Mouse (Mus musculus): ENCODE results near the gene Casc1. TPM values are rescaled to one million over a fixed set of nuclear protein-coding genes. Genes with fewer than 3 reads are reported as not detected.

Casc1 gene
- polyA plus RNA-seq, 1 experiment from 2014 or later = 2.3 TPM

DNA sequence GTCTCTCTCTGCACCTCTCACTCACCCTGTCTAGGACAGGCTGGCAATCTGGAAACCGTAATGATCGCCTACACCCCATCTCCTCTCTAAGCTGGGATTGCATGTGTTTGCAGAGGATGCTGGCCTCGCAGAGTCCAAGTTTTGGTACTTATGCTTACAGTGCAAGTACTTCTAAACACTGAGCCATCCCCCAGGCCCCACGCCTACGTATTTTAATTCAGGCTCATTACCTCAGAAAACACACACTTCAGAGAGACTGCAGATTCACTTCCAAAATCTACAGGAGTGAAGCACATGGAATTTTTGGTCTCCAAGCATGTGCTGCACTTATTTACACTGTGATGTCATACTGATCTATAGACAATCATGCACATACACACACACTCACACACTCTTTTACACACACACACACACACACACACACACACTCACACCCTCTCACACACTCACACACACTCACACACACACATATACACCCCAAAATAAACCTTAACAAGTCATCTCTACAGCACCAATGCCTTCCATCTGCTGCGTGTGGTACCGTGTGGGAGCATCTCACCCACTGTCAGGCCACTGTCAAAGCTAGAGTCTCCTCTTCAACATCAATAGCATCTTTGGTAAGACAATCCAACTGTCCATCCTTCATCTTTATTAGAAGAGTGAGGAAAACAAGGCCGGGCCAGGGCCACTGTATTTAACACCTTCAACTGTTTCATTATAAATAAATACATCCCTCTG is 12.7 kb downstream of the Casc1 start:
- Histone ChIP-seq H3K9ac (replicated peaks; ENCODE audit: low read depth) (no peak overlapping the region), H3K36me3 (ENCODE audit: insufficient read depth, low read length) (no peaks in the 10 kb centered on the region), H3K27ac (ENCODE audit: low read length) (no peak overlapping the region), H3K9me3 (ENCODE audit: low read length) (no peaks in the 10 kb centered on the region), H3K4me1 (ENCODE audit: insufficient read depth, low read depth, low read length) (no peaks in the 10 kb centered on the region), H3K27me3 (replicated peaks; ENCODE audit: insufficient read depth, low read length) (no peaks in the 10 kb centered on the region), H3K4me2 (replicated peaks; ENCODE audit: low read depth, low read length) (no peak overlapping the region), H3K4me3 (ENCODE audit: low read depth, low read length) (no peak overlapping the region)
- 91% methylated on average over 8 of the region's 8 CpGs for WGBS
- ATAC-seq (no peak), DNase-seq (ENCODE audit: low spot score) (no peak)
- TF ChIP-seq CTCF (IDR thresholded peaks at IDR 0.05) (no peak), EP300 (IDR thresholded peaks at IDR 0.05) (no peak)

GRCm38 (mm10) chr6:145193446-145193845 is 17.4 kb downstream of the Casc1 start:
- WGBS = 61% methylated on average over 11 of the region's 11 CpGs
- Histone ChIP-seq H3K4me2 (replicated peaks; ENCODE audit: low read depth, low read length) (no peak overlapping the region), H3K27ac (ENCODE audit: low read length) (no peak overlapping the region), H3K27me3 (replicated peaks; ENCODE audit: insufficient read depth, low read length) (no peaks in the 10 kb centered on the region), H3K9me3 (ENCODE audit: low read length) (no peaks in the 10 kb centered on the region), H3K4me3 (ENCODE audit: low read depth, low read length) (no peak overlapping the region), H3K4me1 (ENCODE audit: insufficient read depth, low read depth, low read length) (no peaks in the 10 kb centered on the region), H3K9ac (replicated peaks; ENCODE audit: low read depth) (no peak overlapping the region), H3K36me3 (ENCODE audit: insufficient read depth, low read length) (no peaks in the 10 kb centered on the region)
- TF ChIP-seq EP300 (IDR thresholded peaks at IDR 0.05) (no peak), CTCF (IDR thresholded peaks at IDR 0.05) (no peak)
- DNase-seq (ENCODE audit: low spot score) (no peak), ATAC-seq (no peak)

DNA sequence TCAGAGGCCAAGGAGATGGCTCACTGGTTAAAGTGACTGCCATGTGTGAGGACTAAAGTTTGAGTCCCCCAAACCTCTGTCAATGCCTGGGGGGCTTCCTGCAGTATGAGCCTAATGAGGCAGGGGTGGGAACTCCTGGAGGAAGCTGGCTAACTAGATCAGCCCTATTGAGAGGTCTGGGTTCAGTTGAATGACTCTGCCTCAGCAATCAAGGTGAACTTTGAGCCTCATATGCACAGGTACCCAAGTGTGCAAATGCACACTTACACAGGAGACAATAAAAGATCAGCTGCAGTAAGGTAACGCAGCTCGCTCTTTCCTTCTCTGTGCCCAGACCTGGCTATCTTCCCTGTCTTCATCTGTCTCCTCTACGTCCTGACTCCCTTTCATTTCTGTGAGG is 17.8 kb downstream of the Casc1 start:
- Histone ChIP-seq H3K4me1 (ENCODE audit: insufficient read depth, low read depth, low read length) (no peaks in the 10 kb centered on the region), H3K9me3 (ENCODE audit: low read length) (no peaks in the 10 kb centered on the region), H3K36me3 (ENCODE audit: insufficient read depth, low read length) (no peaks in the 10 kb centered on the region), H3K27ac (ENCODE audit: low read length) (no peak overlapping the region), H3K27me3 (replicated peaks; ENCODE audit: insufficient read depth, low read length) (no peaks in the 10 kb centered on the region), H3K4me3 (ENCODE audit: low read depth, low read length) (no peak overlapping the region), H3K4me2 (replicated peaks; ENCODE audit: low read depth, low read length) (no peak overlapping the region), H3K9ac (replicated peaks; ENCODE audit: low read depth) (no peak overlapping the region)
- TF ChIP-seq EP300 (IDR thresholded peaks at IDR 0.05) (no peak), CTCF (IDR thresholded peaks at IDR 0.05) (no peak)
- ATAC-seq (no peak), DNase-seq (ENCODE audit: low spot score) (no peak)
- WGBS = 84% methylated on average over 3 of the region's 3 CpGs

DNA sequence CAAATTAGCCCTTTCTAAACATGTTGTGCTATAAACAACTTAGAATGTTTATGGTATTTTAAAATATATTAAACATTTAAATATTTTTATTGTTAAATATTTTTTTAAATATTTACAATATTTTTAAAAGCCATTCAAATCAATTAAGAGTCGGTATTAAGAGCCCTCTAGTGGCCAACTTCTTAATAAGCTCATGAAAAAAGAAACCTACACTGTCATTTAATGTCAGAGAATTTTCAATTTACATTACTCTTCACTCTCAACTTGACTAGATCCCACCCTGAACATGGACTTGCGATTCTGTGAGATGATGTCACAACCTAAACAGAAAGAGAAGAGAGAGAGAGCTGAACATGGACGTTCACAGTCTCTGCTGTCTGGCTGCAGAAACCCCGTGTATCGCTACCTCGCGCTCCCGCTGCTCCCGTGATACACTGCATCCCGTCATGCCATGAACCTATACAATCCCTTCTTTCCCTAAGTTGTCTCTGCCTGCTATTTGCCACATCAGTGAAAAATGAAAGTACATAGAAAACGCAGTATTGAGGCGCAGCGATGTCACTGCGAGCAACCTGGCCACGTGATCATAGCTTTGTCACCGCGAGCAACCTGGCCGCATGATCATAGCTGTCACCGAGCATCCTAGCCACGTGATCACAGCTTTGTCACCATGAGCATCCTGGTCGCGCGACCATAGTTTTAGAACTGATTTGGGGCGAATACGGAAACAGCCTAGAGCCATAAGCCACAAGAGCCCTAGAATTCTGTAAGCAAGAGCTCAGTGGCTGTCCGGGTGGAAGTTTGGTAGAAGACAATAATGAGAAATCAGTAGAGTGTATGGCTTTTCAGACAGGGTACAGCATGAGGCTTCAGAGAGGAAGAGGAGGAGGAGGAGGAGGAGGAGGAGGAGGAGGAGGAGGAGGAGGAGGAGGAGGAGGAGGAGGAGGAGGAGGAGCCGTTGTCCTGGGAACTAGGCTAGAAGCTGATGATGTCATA is 23.4 kb downstream of the Casc1 start:
- DNase-seq (ENCODE audit: low spot score) = peak; percentile 60
- H3K9ac ChIP-seq (replicated peaks; ENCODE audit: low read depth) = 0 out of 2 replicates have a peak overlapping the region, but pooled peaks have one; percentile 12
- peak overlapping the region; percentile 17; the same call in 1 of the 2 replicates for H3K4me3 ChIP-seq (ENCODE audit: low read depth, low read length)
- no peak overlapping the region for H3K27ac ChIP-seq (ENCODE audit: low read length)
- WGBS = 46% methylated on average over 27 of the region's 27 CpGs
- TF ChIP-seq CTCF (IDR thresholded peaks at IDR 0.05) = peak; percentile 47
- TF ChIP-seq EP300 (IDR thresholded peaks at IDR 0.05) = no peak
- H3K9me3 ChIP-seq (ENCODE audit: low read length) = no peaks in the 10 kb centered on the region
- no peaks in the 10 kb centered on the region for H3K36me3 ChIP-seq (ENCODE audit: insufficient read depth, low read length)
- no peaks in the 10 kb centered on the region for H3K27me3 ChIP-seq (replicated peaks; ENCODE audit: insufficient read depth, low read length)
- H3K4me2 ChIP-seq (replicated peaks; ENCODE audit: low read depth, low read length) = peak overlapping the region; percentile 48
- H3K4me1 ChIP-seq (ENCODE audit: insufficient read depth, low read depth, low read length) = no peaks in the 10 kb centered on the region
- ATAC-seq = peak; percentile 5; the same call in 1 of the 2 replicates

DNA sequence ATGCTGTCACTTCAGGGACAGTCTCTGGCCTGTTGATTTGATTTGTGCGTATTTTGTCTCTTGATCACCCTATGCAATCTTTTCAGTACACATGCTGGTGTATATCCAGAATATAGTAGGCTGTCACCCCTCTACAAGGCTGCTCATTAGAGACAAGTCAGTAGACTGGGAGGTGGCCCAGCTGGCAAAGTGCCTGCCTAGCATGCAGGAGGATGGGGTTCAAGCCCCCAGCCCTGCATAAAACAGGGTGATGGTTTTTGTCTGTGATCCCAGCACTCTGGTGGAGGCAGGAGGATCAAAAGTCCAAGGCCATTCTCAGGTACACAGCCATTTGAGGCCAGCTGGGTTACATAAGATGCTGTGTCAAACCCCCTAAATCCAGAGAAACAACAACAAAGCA is 24.7 kb downstream of the Casc1 start:
- DNase-seq (ENCODE audit: low spot score) = no peak
- no peak overlapping the region for H3K27ac ChIP-seq (ENCODE audit: low read length)
- no peaks in the 10 kb centered on the region for H3K4me1 ChIP-seq (ENCODE audit: insufficient read depth, low read depth, low read length)
- ATAC-seq = no peak
- no peaks in the 10 kb centered on the region for H3K9me3 ChIP-seq (ENCODE audit: low read length)
- no peak overlapping the region for H3K4me3 ChIP-seq (ENCODE audit: low read depth, low read length)
- no peak overlapping the region for H3K9ac ChIP-seq (replicated peaks; ENCODE audit: low read depth)
- TF ChIP-seq EP300 (IDR thresholded peaks at IDR 0.05) (no peak), CTCF (IDR thresholded peaks at IDR 0.05) (no peak)
- H3K27me3 ChIP-seq (replicated peaks; ENCODE audit: insufficient read depth, low read length) = no peaks in the 10 kb centered on the region
- no peaks in the 10 kb centered on the region for H3K36me3 ChIP-seq (ENCODE audit: insufficient read depth, low read length)
- H3K4me2 ChIP-seq (replicated peaks; ENCODE audit: low read depth, low read length) = no peak overlapping the region
- WGBS = 82% methylated on average over 1 of the region's 1 CpGs

GRCm38 (mm10) chr6:145182044-145182443 is 28.8 kb downstream of the Casc1 start:
- H3K9me3 ChIP-seq (ENCODE audit: low read length) = no peaks in the 10 kb centered on the region
- no peak overlapping the region for H3K27ac ChIP-seq (ENCODE audit: low read length)
- peak; percentile 61 for ATAC-seq
- no peaks in the 10 kb centered on the region for H3K36me3 ChIP-seq (ENCODE audit: insufficient read depth, low read length)
- H3K4me3 ChIP-seq (ENCODE audit: low read depth, low read length) = no peak overlapping the region
- no peaks in the 10 kb centered on the region for H3K27me3 ChIP-seq (replicated peaks; ENCODE audit: insufficient read depth, low read length)
- 22% methylated on average over 8 of the region's 8 CpGs for WGBS
- DNase-seq (ENCODE audit: low spot score) = peak; percentile 76
- no peak overlapping the region for H3K9ac ChIP-seq (replicated peaks; ENCODE audit: low read depth)
- no peaks in the 10 kb centered on the region for H3K4me1 ChIP-seq (ENCODE audit: insufficient read depth, low read depth, low read length)
- no peak overlapping the region for H3K4me2 ChIP-seq (replicated peaks; ENCODE audit: low read depth, low read length)
- TF ChIP-seq CTCF (IDR thresholded peaks at IDR 0.05) = no peak
- no peak for TF ChIP-seq EP300 (IDR thresholded peaks at IDR 0.05)

Measured in lung, postnatal 0 days (tissue).